19 mouse cellular contexts compared by ENCODE assay signal in genomic region chr4:148312296-148313116, GRCm38 (mm10). TPM values are rescaled to one million over a fixed set of nuclear protein-coding genes. Genes with fewer than 3 reads are reported as not detected.
DNase-seq lines count a peak whose midpoint lies in the region; ATAC-seq and TF ChIP-seq lines count a peak whose summit lies in the region.
"Had no signal": no experiment of that assay in that cellular context is flagged by ENCODE, and none has a peak within 500 bp of the region (broad histone marks: within the 10 kb centered on the region; RNA-seq: fewer than 3 reads in every experiment).

No protein-coding gene starts in this region.

- H3K4me3 ChIP-seq in forebrain, embryonic 12.5 days (replicated peaks): no peak overlapping the region
- H3K4me3 ChIP-seq in forebrain, embryonic 15.5 days: no peak overlapping the region
- H3K4me3 ChIP-seq in hindbrain, embryonic 11.5 days (ENCODE audit: low read depth, low read length): no peak overlapping the region
- no peak overlapping the region for H3K4me3 ChIP-seq in midbrain, embryonic 12.5 days
- no peak overlapping the region for H3K4me3 ChIP-seq in neural tube, embryonic 14.5 days (ENCODE audit: low read depth, low read length)
- no peak overlapping the region for H3K4me3 ChIP-seq in liver, embryonic 12.5 days
- H3K4me3 ChIP-seq in intestine, postnatal 0 days (ENCODE audit: low read depth, low read length): no peak overlapping the region
- H3K4me3 ChIP-seq: heart, adult 2 months; heart, embryonic 15.5 days had no signal

- no peak overlapping the region for H3K27ac ChIP-seq in forebrain, embryonic 12.5 days
- H3K27ac ChIP-seq in forebrain, embryonic 15.5 days (replicated peaks): no peak overlapping the region
- H3K27ac ChIP-seq in hindbrain, embryonic 11.5 days (ENCODE audit: low read depth, low read length): peak overlapping the region; percentile 2
- H3K27ac ChIP-seq in midbrain, embryonic 12.5 days (replicated peaks): peak overlapping the region; percentile 54; the same call in 1 of the 2 replicates
- peak overlapping the region; percentile 28; the same call in 1 of the 2 replicates for H3K27ac ChIP-seq in neural tube, embryonic 14.5 days (ENCODE audit: low read depth, low read length)
- H3K27ac ChIP-seq in liver, embryonic 12.5 days: no peak overlapping the region
- H3K27ac ChIP-seq in intestine, postnatal 0 days (ENCODE audit: low read depth, low read length): no peak overlapping the region
- H3K27ac ChIP-seq: heart, adult 2 months; heart, embryonic 15.5 days; macrophage had no signal

- no peak overlapping the region for H3K9ac ChIP-seq in forebrain, embryonic 12.5 days
- H3K9ac ChIP-seq in forebrain, embryonic 15.5 days (replicated peaks): no peak overlapping the region
- H3K9ac ChIP-seq in hindbrain, embryonic 11.5 days (ENCODE audit: low read depth, low read length): no peak overlapping the region
- no peak overlapping the region for H3K9ac ChIP-seq in midbrain, embryonic 12.5 days (replicated peaks)
- H3K9ac ChIP-seq in neural tube, embryonic 14.5 days (replicated peaks; ENCODE audit: low read depth, low read length): no peak overlapping the region
- no peak overlapping the region for H3K9ac ChIP-seq in liver, embryonic 12.5 days
- H3K9ac ChIP-seq in intestine, postnatal 0 days (ENCODE audit: low read depth, low read length): no peak overlapping the region
- H3K9ac ChIP-seq: heart, embryonic 15.5 days had no signal

- no peaks in the 10 kb centered on the region for H3K9me3 ChIP-seq in forebrain, embryonic 12.5 days
- H3K9me3 ChIP-seq in forebrain, embryonic 15.5 days: no peaks in the 10 kb centered on the region
- H3K9me3 ChIP-seq in hindbrain, embryonic 11.5 days (ENCODE audit: control insufficient read depth, low read length): no peaks in the 10 kb centered on the region
- no peaks in the 10 kb centered on the region for H3K9me3 ChIP-seq in midbrain, embryonic 12.5 days
- H3K9me3 ChIP-seq in neural tube, embryonic 14.5 days (ENCODE audit: control insufficient read depth, low read length): no peaks in the 10 kb centered on the region
- no peaks in the 10 kb centered on the region for H3K9me3 ChIP-seq in liver, embryonic 12.5 days (replicated peaks)
- no peaks in the 10 kb centered on the region for H3K9me3 ChIP-seq in intestine, postnatal 0 days (ENCODE audit: control insufficient read depth)
- H3K9me3 ChIP-seq: heart, embryonic 15.5 days had no signal

- H3K4me1 ChIP-seq in forebrain, embryonic 12.5 days: peaks cover 24% of the 10 kb centered on the region
- peaks cover 41% of the 10 kb centered on the region for H3K4me1 ChIP-seq in forebrain, embryonic 15.5 days
- H3K4me1 ChIP-seq in hindbrain, embryonic 11.5 days (replicated peaks; ENCODE audit: control insufficient read depth, insufficient read depth, low read length): 0 out of 2 replicates have a peak, but pooled peaks cover 3% of the 10 kb centered on the region
- H3K4me1 ChIP-seq in midbrain, embryonic 12.5 days: peaks cover 28% of the 10 kb centered on the region
- peaks cover 26% of the 10 kb centered on the region for H3K4me1 ChIP-seq in neural tube, embryonic 14.5 days (ENCODE audit: control insufficient read depth, insufficient read depth, low read length)
- H3K4me1 ChIP-seq in liver, embryonic 12.5 days: no peaks in the 10 kb centered on the region
- no peaks in the 10 kb centered on the region for H3K4me1 ChIP-seq in intestine, postnatal 0 days (replicated peaks; ENCODE audit: control insufficient read depth, insufficient read depth, low read length)

- H3K4me2 ChIP-seq in forebrain, embryonic 12.5 days: no peak overlapping the region
- no peak overlapping the region for H3K4me2 ChIP-seq in forebrain, embryonic 15.5 days (replicated peaks)
- H3K4me2 ChIP-seq in hindbrain, embryonic 11.5 days (replicated peaks; ENCODE audit: low read depth, low read length): no peak overlapping the region
- no peak overlapping the region for H3K4me2 ChIP-seq in midbrain, embryonic 12.5 days (replicated peaks)
- H3K4me2 ChIP-seq in neural tube, embryonic 14.5 days (ENCODE audit: low read depth, low read length): no peak overlapping the region
- no peak overlapping the region for H3K4me2 ChIP-seq in liver, embryonic 12.5 days
- H3K4me2 ChIP-seq in intestine, postnatal 0 days (replicated peaks; ENCODE audit: low read depth): no peak overlapping the region
- H3K4me2 ChIP-seq: heart, embryonic 15.5 days had no signal

- no peaks in the 10 kb centered on the region for H3K36me3 ChIP-seq in forebrain, embryonic 12.5 days (replicated peaks)
- H3K36me3 ChIP-seq in forebrain, embryonic 15.5 days: no peaks in the 10 kb centered on the region
- H3K36me3 ChIP-seq in hindbrain, embryonic 11.5 days (ENCODE audit: control insufficient read depth, insufficient read depth, low read length): no peaks in the 10 kb centered on the region
- H3K36me3 ChIP-seq in midbrain, embryonic 12.5 days: no peaks in the 10 kb centered on the region
- no peaks in the 10 kb centered on the region for H3K36me3 ChIP-seq in neural tube, embryonic 14.5 days (ENCODE audit: control insufficient read depth, insufficient read depth, low read length)
- H3K36me3 ChIP-seq in liver, embryonic 12.5 days: no peaks in the 10 kb centered on the region
- H3K36me3 ChIP-seq in intestine, postnatal 0 days (ENCODE audit: control insufficient read depth, insufficient read depth): no peaks in the 10 kb centered on the region
- H3K36me3 ChIP-seq: heart, embryonic 15.5 days had no signal

- peak; percentile 31; the same call in 1 of the 2 replicates for ATAC-seq in forebrain, embryonic 12.5 days (ENCODE audit: low FRiP score)
- no peak for ATAC-seq in forebrain, embryonic 15.5 days (replicated peaks)
- ATAC-seq in hindbrain, embryonic 11.5 days (ENCODE audit: low FRiP score): peak; percentile 81
- peak; percentile 66 for ATAC-seq in midbrain, embryonic 12.5 days (ENCODE audit: low FRiP score, low read depth)
- ATAC-seq in neural tube, embryonic 14.5 days (ENCODE audit: low read depth): peak; percentile 52; the same call in 1 of the 2 replicates
- ATAC-seq in liver, embryonic 12.5 days: no peak
- ATAC-seq in intestine, postnatal 0 days: no peak

- WGBS in forebrain, embryonic 12.5 days: 76% methylated on average over 16 of the region's 16 CpGs
- WGBS in forebrain, embryonic 15.5 days: 71% methylated on average over 16 of the region's 16 CpGs
- 62% methylated on average over 16 of the region's 16 CpGs for WGBS in hindbrain, embryonic 11.5 days
- WGBS in midbrain, embryonic 12.5 days: 56% methylated on average over 16 of the region's 16 CpGs
- WGBS in neural tube, embryonic 14.5 days: 32% methylated on average over 16 of the region's 16 CpGs
- 70% methylated on average over 16 of the region's 16 CpGs for WGBS in liver, embryonic 12.5 days (ENCODE audit: insufficient replicate concordance)
- WGBS in intestine, postnatal 0 days: 64% methylated on average over 16 of the region's 16 CpGs

- no peak for TF ChIP-seq CTCF in intestine, postnatal 0 days (IDR thresholded peaks at IDR 0.05; ENCODE audit: low read depth)

- peak; percentile 36 for DNase-seq in hindbrain, embryonic 11.5 days (ENCODE audit: low spot score)
- no peak for DNase-seq in cerebellum, adult 8-10 months
- DNase-seq: adrenal gland, adult 2 months; cerebellum, postnatal 14 days; gastrocnemius, postnatal 14 days; heart, adult 2 months; kidney, adult 9 months; layer of hippocampus, postnatal 36 days; lung, adult 2 months; right cerebral cortex, postnatal 14 days had no signal

- H3K27me3 ChIP-seq in forebrain, embryonic 12.5 days: peaks cover 18% of the 10 kb centered on the region; the same call in 1 of the 2 replicates
- H3K27me3 ChIP-seq in forebrain, embryonic 15.5 days: no peaks in the 10 kb centered on the region
- H3K27me3 ChIP-seq in hindbrain, embryonic 11.5 days (ENCODE audit: control insufficient read depth, insufficient read depth, low read length): no peaks in the 10 kb centered on the region
- H3K27me3 ChIP-seq in midbrain, embryonic 12.5 days: peaks cover 11% of the 10 kb centered on the region; the same call in 1 of the 2 replicates
- no peaks in the 10 kb centered on the region for H3K27me3 ChIP-seq in neural tube, embryonic 14.5 days (ENCODE audit: control insufficient read depth, insufficient read depth, low read length)
- H3K27me3 ChIP-seq in liver, embryonic 12.5 days (replicated peaks): 0 out of 2 replicates have a peak, but pooled peaks cover 8% of the 10 kb centered on the region
- H3K27me3 ChIP-seq in intestine, postnatal 0 days (replicated peaks; ENCODE audit: control insufficient read depth, insufficient read depth, low read length): no peaks in the 10 kb centered on the region

RNA-seq across cellular contexts. Expression of gene Disp3, which starts 24.7 kb away (rescaled TPM):
- polyA plus RNA-seq in forebrain, embryonic 12.5 days (2016; fragmentation: Nextera tagmentation; extraction: Ambion mirVana): 4.8 and 4.9 TPM in 2 replicates
- 11.5 and 14.4 TPM in 2 replicates for polyA plus RNA-seq in forebrain, embryonic 15.5 days (2015; fragmentation: Nextera tagmentation; extraction: Ambion mirVana)
- polyA plus RNA-seq in hindbrain, embryonic 11.5 days (2014; fragmentation: Nextera tagmentation; extraction: Ambion mirVana): 6.4 and 7.0 TPM in 2 replicates
- polyA plus RNA-seq in midbrain, embryonic 12.5 days (2016; fragmentation: Nextera tagmentation; extraction: Ambion mirVana): 7.8 and 9.4 TPM in 2 replicates
- polyA plus RNA-seq in neural tube, embryonic 14.5 days (2014; fragmentation: Nextera tagmentation; extraction: Ambion mirVana): 19.5 and 19.9 TPM in 2 replicates
- polyA plus RNA-seq in liver, embryonic 12.5 days (2016; fragmentation: Nextera tagmentation; extraction: Ambion mirVana): 0.07 and 0.11 TPM in 2 replicates
- polyA plus RNA-seq in intestine, postnatal 0 days (2015; fragmentation: Nextera tagmentation; extraction: Ambion mirVana): 0.03 and 0.04 TPM in 2 replicates
- polyA plus RNA-seq: heart, adult 2 months; heart, embryonic 15.5 days; liver, adult 2 months; lung, adult 2 months; macrophage had no signal

Comparison
In these comparisons a context has a peak if more than half of its experiments do, and no peak if none do; other contexts are left out.
1. ATAC-seq: peak in forebrain, embryonic 12.5 days (single experiment), hindbrain, embryonic 11.5 days (single experiment), midbrain, embryonic 12.5 days (single experiment) and neural tube, embryonic 14.5 days (single experiment); none in forebrain, embryonic 15.5 days (single experiment), liver, embryonic 12.5 days (single experiment) and intestine, postnatal 0 days (single experiment).
2. H3K27ac ChIP-seq: peak in hindbrain, embryonic 11.5 days (single experiment), midbrain, embryonic 12.5 days (single experiment) and neural tube, embryonic 14.5 days (single experiment); none in forebrain, embryonic 12.5 days (single experiment), forebrain, embryonic 15.5 days (single experiment), liver, embryonic 12.5 days (single experiment) and intestine, postnatal 0 days (single experiment).